Mouse (Mus musculus): ENCODE data around the gene Snx21. TPM values are rescaled to one million over a fixed set of nuclear protein-coding genes. Genes with fewer than 3 reads are reported as not detected.

The Snx21 gene
- total RNA-seq (2021): 10 to 100 TPM; 33.3 to 39.8 TPM
- long read RNA-seq, experiment 1, partial matches to known transcripts: 0 of 16 reads
- long read RNA-seq, experiment 1, other reads (novel, unspliced or antisense): 12 of 16 reads
- long read RNA-seq, experiment 2, partial matches to known transcripts: 1 of 19 reads
- long read RNA-seq, experiment 2, other reads (novel, unspliced or antisense): 12 of 19 reads

- peak; percentile 80 to 83 for DNase-seq (ENCODE audit: low spot score in 2 of 2)
Observed at GRCm38 (mm10) chr2:164785481-164786387, at the start of gene Snx21. TSS of gene Snx21 (plus strand) at chr2:164785823.

GRCm38 (mm10) chr2:164737377-164738090 is 48.1 kb upstream of the Snx21 start:
- no peak for DNase-seq (ENCODE audit: low spot score in 2 of 2)

- no peak for DNase-seq (ENCODE audit: low spot score in 2 of 2)
Observed at GRCm38 (mm10) chr2:164739876-164740275, 45.7 kb upstream of the Snx21 start.

GRCm38 (mm10) chr2:164744987-164745386 is 40.6 kb upstream of the Snx21 start:
- DNase-seq (ENCODE audit: low spot score in 2 of 2): no peak

- DNase-seq (ENCODE audit: low spot score in 2 of 2): peak; percentile 90 to 95
Observed at GRCm38 (mm10) chr2:164745843-164746479, 39.7 kb upstream of the Snx21 start, which contains the start of the genes Wfdc3 and Dnttip1. TSS of gene Wfdc3 (minus strand) at chr2:164745931. TSS of gene Dnttip1 (plus strand) at chr2:164745983.

- DNase-seq (ENCODE audit: low spot score in 2 of 2): no peak
Observed at GRCm38 (mm10) chr2:164746693-164747092, 38.9 kb upstream of the Snx21 start.

- DNase-seq (ENCODE audit: low spot score in 2 of 2): no peak
Observed at GRCm38 (mm10) chr2:164748191-164748590, 37.4 kb upstream of the Snx21 start.

GRCm38 (mm10) chr2:164748991-164749390 is 36.6 kb upstream of the Snx21 start:
- no peak for DNase-seq (ENCODE audit: low spot score in 2 of 2)

GRCm38 (mm10) chr2:164752454-164752853 is 33.2 kb upstream of the Snx21 start:
- DNase-seq (ENCODE audit: low spot score in 2 of 2): no peak

GRCm38 (mm10) chr2:164754105-164754504 is 31.5 kb upstream of the Snx21 start:
- no peak for DNase-seq (ENCODE audit: low spot score in 2 of 2)

- DNase-seq (ENCODE audit: low spot score in 2 of 2): no peak
Observed at GRCm38 (mm10) chr2:164754800-164755199, 30.8 kb upstream of the Snx21 start.

GRCm38 (mm10) chr2:164757841-164758240 is 27.8 kb upstream of the Snx21 start:
- DNase-seq (ENCODE audit: low spot score in 2 of 2): no peak

- no peak for DNase-seq (ENCODE audit: low spot score in 2 of 2)
Observed at GRCm38 (mm10) chr2:164758692-164759091, 26.9 kb upstream of the Snx21 start.

GRCm38 (mm10) chr2:164760059-164760833 is 25.4 kb upstream of the Snx21 start:
- no peak for DNase-seq (ENCODE audit: low spot score in 2 of 2)

- DNase-seq (ENCODE audit: low spot score in 2 of 2): peak in 1 of 2 experiments; percentile 17
Observed at GRCm38 (mm10) chr2:164761502-164761901, 24.1 kb upstream of the Snx21 start.

GRCm38 (mm10) chr2:164761971-164762370 is 23.7 kb upstream of the Snx21 start:
- no peak for DNase-seq (ENCODE audit: low spot score in 2 of 2)

GRCm38 (mm10) chr2:164762593-164762992 is 23.0 kb upstream of the Snx21 start:
- DNase-seq (ENCODE audit: low spot score in 2 of 2): no peak

GRCm38 (mm10) chr2:164765841-164766240 is 19.8 kb upstream of the Snx21 start:
- peak in 1 of 2 experiments; percentile 39 for DNase-seq (ENCODE audit: low spot score in 2 of 2)

- no peak for DNase-seq (ENCODE audit: low spot score in 2 of 2)
Observed at GRCm38 (mm10) chr2:164767812-164768540, 17.6 kb upstream of the Snx21 start.
